In genomic region chr3:70201334-70201943, GRCm38 (mm10) we compare ENCODE assay signal across 34 mouse cellular contexts.
DNase-seq lines count a peak whose midpoint lies in the region; ATAC-seq lines count a peak whose summit lies in the region.
"Had no signal": no experiment of that assay in that cellular context is flagged by ENCODE, and none has a peak within 500 bp of the region (broad histone marks: within the 10 kb centered on the region; RNA-seq: fewer than 3 reads in every experiment).

No protein-coding gene starts in this region.

- H3K4me3 ChIP-seq in forebrain, embryonic 11.5 days (ENCODE audit: low read depth, low read length): no peak overlapping the region
- H3K4me3 ChIP-seq: embryonic facial prominence, embryonic 13.5 days; erythroblast, embryonic 14.5 days; forebrain, embryonic 12.5 days; hindbrain, embryonic 10.5 days; kidney, embryonic 15.5 days; layer of hippocampus, adult 2 months; limb, embryonic 10.5 days; limb, embryonic 15.5 days; liver, embryonic 13.5 days; megakaryocyte, embryonic 14.5 days; midbrain, embryonic 12.5 days; myocyte; neural tube, embryonic 12.5 days had no signal

- no peak overlapping the region for H3K27ac ChIP-seq in forebrain, embryonic 11.5 days (ENCODE audit: low read depth, low read length)
- H3K27ac ChIP-seq: embryonic facial prominence, embryonic 13.5 days; forebrain, embryonic 12.5 days; hindbrain, embryonic 10.5 days; kidney, embryonic 15.5 days; layer of hippocampus, adult 2 months; limb, embryonic 10.5 days; limb, embryonic 15.5 days; liver, embryonic 13.5 days; midbrain, embryonic 12.5 days; neural tube, embryonic 12.5 days had no signal

- no peak overlapping the region for H3K9ac ChIP-seq in forebrain, embryonic 11.5 days (ENCODE audit: low read length)
- H3K9ac ChIP-seq: embryonic facial prominence, embryonic 13.5 days; forebrain, embryonic 12.5 days; forebrain, postnatal 0 days; kidney, embryonic 15.5 days; limb, embryonic 15.5 days; liver, embryonic 13.5 days; midbrain, embryonic 12.5 days; neural tube, embryonic 12.5 days had no signal

- no peak overlapping the region for H3K4me2 ChIP-seq in forebrain, embryonic 11.5 days (ENCODE audit: low read depth, low read length, severe bottlenecking)
- H3K4me2 ChIP-seq: embryonic facial prominence, embryonic 13.5 days; forebrain, embryonic 12.5 days; kidney, embryonic 15.5 days; limb, embryonic 15.5 days; liver, embryonic 13.5 days; midbrain, embryonic 12.5 days; neural tube, embryonic 12.5 days had no signal

- no peaks in the 10 kb centered on the region for H3K9me3 ChIP-seq in forebrain, embryonic 11.5 days (ENCODE audit: control insufficient read depth, low read length)
- H3K9me3 ChIP-seq: embryonic facial prominence, embryonic 13.5 days; forebrain, embryonic 12.5 days; hindbrain, embryonic 10.5 days; kidney, embryonic 15.5 days; limb, embryonic 10.5 days; limb, embryonic 15.5 days; liver, embryonic 13.5 days; megakaryocyte, embryonic 14.5 days; midbrain, embryonic 12.5 days; neural tube, embryonic 12.5 days had no signal

- peak; percentile 96 for ATAC-seq in frontal cortex, adult (ENCODE audit: low TSS enrichment)
- ATAC-seq in forebrain, embryonic 11.5 days (replicated peaks; ENCODE audit: low FRiP score): no peak
- ATAC-seq: forebrain, postnatal 0 days; hindbrain, embryonic 16.5 days; lung, postnatal 0 days had no signal

- no peaks in the 10 kb centered on the region for H3K27me3 ChIP-seq in forebrain, embryonic 11.5 days (ENCODE audit: control insufficient read depth, insufficient read depth, low read length)
- H3K27me3 ChIP-seq: embryonic facial prominence, embryonic 13.5 days; forebrain, embryonic 12.5 days; kidney, embryonic 15.5 days; limb, embryonic 15.5 days; liver, embryonic 13.5 days; megakaryocyte, embryonic 14.5 days; midbrain, embryonic 12.5 days; neural tube, embryonic 12.5 days had no signal

- DNase-seq in frontal cortex, postnatal 14 days (ENCODE audit: low spot score in 2 of 2): no peak
- peak; percentile 27 for DNase-seq in right cerebral cortex, adult 18-20 months
- DNase-seq in right cerebral cortex, postnatal 10 days (ENCODE audit: low spot score in 2 of 2): no peak
- DNase-seq in left cerebral cortex, adult 9 months (ENCODE audit: low spot score in 2 of 2): peak; percentile 29 to 51
- DNase-seq in cerebellum, postnatal 14 days: no peak
- no peak for DNase-seq in forebrain, embryonic 11.5 days (ENCODE audit: low spot score)
- DNase-seq: adrenal gland, postnatal 14 days; cerebellum, adult 11-12 months; cerebellum, postnatal 10 days; embryo, embryonic 11 days; forebrain, postnatal 0 days; heart, postnatal 14 days; kidney, adult 18-20 months; kidney, postnatal 25 days; liver, embryonic 13.5 days; lung, adult 18-20 months; lung, postnatal 4 days; thymus, adult 2 months; thymus, postnatal 4 days had no signal

- no peaks in the 10 kb centered on the region for H3K36me3 ChIP-seq in forebrain, embryonic 11.5 days (ENCODE audit: control insufficient read depth, insufficient read depth, low read length)
- H3K36me3 ChIP-seq: embryonic facial prominence, embryonic 13.5 days; forebrain, embryonic 12.5 days; hindbrain, embryonic 10.5 days; kidney, embryonic 15.5 days; limb, embryonic 10.5 days; limb, embryonic 15.5 days; liver, embryonic 13.5 days; midbrain, embryonic 12.5 days; neural tube, embryonic 12.5 days had no signal

- H3K4me1 ChIP-seq in forebrain, embryonic 11.5 days (replicated peaks; ENCODE audit: control insufficient read depth, insufficient read depth, low read length): no peaks in the 10 kb centered on the region
- H3K4me1 ChIP-seq: embryonic facial prominence, embryonic 13.5 days; forebrain, embryonic 12.5 days; hindbrain, embryonic 10.5 days; kidney, embryonic 15.5 days; limb, embryonic 10.5 days; limb, embryonic 15.5 days; liver, embryonic 13.5 days; megakaryocyte, embryonic 14.5 days; neural tube, embryonic 12.5 days had no signal

- WGBS in forebrain, embryonic 11.5 days: 75% methylated on average over 3 of the region's 3 CpGs

Comparison
In these comparisons a context has a peak if more than half of its experiments do, and no peak if none do; other contexts are left out.
1. DNase-seq: peak in right cerebral cortex, adult 18-20 months (single experiment) and left cerebral cortex, adult 9 months (2 of 2); none in frontal cortex, postnatal 14 days (0 of 2), right cerebral cortex, postnatal 10 days (0 of 2), cerebellum, postnatal 14 days (0 of 2) and forebrain, embryonic 11.5 days (single experiment).